Mouse (Mus musculus): ENCODE measurements around the gene Pknox2. TPM values are rescaled to one million over a fixed set of nuclear protein-coding genes. Genes with fewer than 3 reads are reported as not detected.

Pknox2 gene
- polyA plus RNA-seq, 1 experiment from 2014 or later = 13.2 TPM

- Histone ChIP-seq H3K4me2 (ENCODE audit: low read depth, low read length) (no peak overlapping the region), H3K9ac (replicated peaks; ENCODE audit: low read length) (no peak overlapping the region), H3K36me3 (replicated peaks; ENCODE audit: control insufficient read depth, insufficient read depth, low read depth, low read length) (no peaks in the 10 kb centered on the region), H3K9me3 (replicated peaks; ENCODE audit: control insufficient read depth, low read length) (no peaks in the 10 kb centered on the region), H3K4me3 (ENCODE audit: low read depth, low read length) (no peak overlapping the region), H3K27me3 (ENCODE audit: control insufficient read depth, insufficient read depth, low read length) (no peaks in the 10 kb centered on the region), H3K27ac (replicated peaks; ENCODE audit: low read depth, low read length) (no peak overlapping the region), H3K4me1 (ENCODE audit: control insufficient read depth, insufficient read depth, low read length) (no peaks in the 10 kb centered on the region)
- 80% methylated on average over 13 of the region's 13 CpGs for WGBS
- ATAC-seq (replicated peaks; ENCODE audit: insufficient number of reproducible peaks, low FRiP score, low TSS enrichment, low read depth) (no peak; the same call in 1 of the 2 replicates), DNase-seq (ENCODE audit: low spot score) (no peak)
These were observed 225.3 kb downstream of the Pknox2 start for GRCm38 (mm10) chr9:36921718-36922415.

- Histone ChIP-seq H3K9ac (replicated peaks; ENCODE audit: low read length) (no peak overlapping the region), H3K4me2 (ENCODE audit: low read depth, low read length) (no peak overlapping the region), H3K4me3 (ENCODE audit: low read depth, low read length) (no peak overlapping the region), H3K36me3 (replicated peaks; ENCODE audit: control insufficient read depth, insufficient read depth, low read depth, low read length) (no peaks in the 10 kb centered on the region), H3K27me3 (ENCODE audit: control insufficient read depth, insufficient read depth, low read length) (no peaks in the 10 kb centered on the region), H3K9me3 (replicated peaks; ENCODE audit: control insufficient read depth, low read length) (no peaks in the 10 kb centered on the region), H3K4me1 (ENCODE audit: control insufficient read depth, insufficient read depth, low read length) (no peaks in the 10 kb centered on the region), H3K27ac (replicated peaks; ENCODE audit: low read depth, low read length) (no peak overlapping the region)
- WGBS = 55% methylated on average over 4 of the region's 4 CpGs
- DNase-seq (ENCODE audit: low spot score) = peak; percentile 9
- ATAC-seq (replicated peaks; ENCODE audit: insufficient number of reproducible peaks, low FRiP score, low TSS enrichment, low read depth) = no peak
These were observed 227.7 kb downstream of the Pknox2 start for GRCm38 (mm10) chr9:36919472-36919871.

GRCm38 (mm10) chr9:36918582-36918981 lies 228.6 kb downstream of the Pknox2 start:
- no peaks in the 10 kb centered on the region for H3K4me1 ChIP-seq (ENCODE audit: control insufficient read depth, insufficient read depth, low read length)
- H3K4me3 ChIP-seq (ENCODE audit: low read depth, low read length) = no peak overlapping the region
- WGBS = 62% methylated on average over 3 of the region's 3 CpGs
- H3K9me3 ChIP-seq (replicated peaks; ENCODE audit: control insufficient read depth, low read length) = no peaks in the 10 kb centered on the region
- ATAC-seq (replicated peaks; ENCODE audit: insufficient number of reproducible peaks, low FRiP score, low TSS enrichment, low read depth) (no peak), DNase-seq (ENCODE audit: low spot score) (no peak)
- no peaks in the 10 kb centered on the region for H3K27me3 ChIP-seq (ENCODE audit: control insufficient read depth, insufficient read depth, low read length)
- no peak overlapping the region for H3K4me2 ChIP-seq (ENCODE audit: low read depth, low read length)
- no peak overlapping the region for H3K27ac ChIP-seq (replicated peaks; ENCODE audit: low read depth, low read length)
- H3K9ac ChIP-seq (replicated peaks; ENCODE audit: low read length) = no peak overlapping the region
- no peaks in the 10 kb centered on the region for H3K36me3 ChIP-seq (replicated peaks; ENCODE audit: control insufficient read depth, insufficient read depth, low read depth, low read length)

- Histone ChIP-seq H3K4me2 (ENCODE audit: low read depth, low read length) (no peak overlapping the region), H3K9ac (replicated peaks; ENCODE audit: low read length) (no peak overlapping the region), H3K4me3 (ENCODE audit: low read depth, low read length) (no peak overlapping the region), H3K9me3 (replicated peaks; ENCODE audit: control insufficient read depth, low read length) (no peaks in the 10 kb centered on the region), H3K27me3 (ENCODE audit: control insufficient read depth, insufficient read depth, low read length) (no peaks in the 10 kb centered on the region), H3K36me3 (replicated peaks; ENCODE audit: control insufficient read depth, insufficient read depth, low read depth, low read length) (no peaks in the 10 kb centered on the region), H3K4me1 (ENCODE audit: control insufficient read depth, insufficient read depth, low read length) (no peaks in the 10 kb centered on the region), H3K27ac (replicated peaks; ENCODE audit: low read depth, low read length) (0 out of 2 replicates have a peak overlapping the region, but pooled peaks have one; percentile 1)
- ATAC-seq (replicated peaks; ENCODE audit: insufficient number of reproducible peaks, low FRiP score, low TSS enrichment, low read depth) = peak; percentile 58; the same call in 1 of the 2 replicates
- 24% methylated on average over 5 of the region's 5 CpGs for WGBS
- DNase-seq (ENCODE audit: low spot score) = peak; percentile 67
These were observed 230.3 kb downstream of the Pknox2 start for GRCm38 (mm10) chr9:36916915-36917314.

- Histone ChIP-seq H3K27ac (replicated peaks; ENCODE audit: low read depth, low read length) (no peak overlapping the region), H3K4me3 (ENCODE audit: low read depth, low read length) (no peak overlapping the region)
These were observed 230.8 kb downstream of the Pknox2 start for GRCm38 (mm10) chr9:36916362-36916761.

GRCm38 (mm10) chr9:36905452-36905851 lies 241.8 kb downstream of the Pknox2 start:
- WGBS = 86% methylated on average over 4 of the region's 4 CpGs
- ATAC-seq (replicated peaks; ENCODE audit: insufficient number of reproducible peaks, low FRiP score, low TSS enrichment, low read depth) (no peak), DNase-seq (ENCODE audit: low spot score) (no peak)
- no peak overlapping the region for H3K4me3 ChIP-seq (ENCODE audit: low read depth, low read length)
- no peaks in the 10 kb centered on the region for H3K4me1 ChIP-seq (ENCODE audit: control insufficient read depth, insufficient read depth, low read length)
- no peaks in the 10 kb centered on the region for H3K27me3 ChIP-seq (ENCODE audit: control insufficient read depth, insufficient read depth, low read length)
- H3K4me2 ChIP-seq (ENCODE audit: low read depth, low read length) = no peak overlapping the region
- no peak overlapping the region for H3K9ac ChIP-seq (replicated peaks; ENCODE audit: low read length)
- H3K36me3 ChIP-seq (replicated peaks; ENCODE audit: control insufficient read depth, insufficient read depth, low read depth, low read length) = no peaks in the 10 kb centered on the region
- no peaks in the 10 kb centered on the region for H3K9me3 ChIP-seq (replicated peaks; ENCODE audit: control insufficient read depth, low read length)
- no peak overlapping the region for H3K27ac ChIP-seq (replicated peaks; ENCODE audit: low read depth, low read length)

More at GRCm38 (mm10) chr9:36916362-36916761, 230.8 kb downstream of the Pknox2 start:
- Histone ChIP-seq H3K4me2 (ENCODE audit: low read depth, low read length) (no peak overlapping the region), H3K9ac (replicated peaks; ENCODE audit: low read length) (no peak overlapping the region), H3K4me1 (ENCODE audit: control insufficient read depth, insufficient read depth, low read length) (no peaks in the 10 kb centered on the region), H3K36me3 (replicated peaks; ENCODE audit: control insufficient read depth, insufficient read depth, low read depth, low read length) (no peaks in the 10 kb centered on the region), H3K27me3 (ENCODE audit: control insufficient read depth, insufficient read depth, low read length) (no peaks in the 10 kb centered on the region), H3K9me3 (replicated peaks; ENCODE audit: control insufficient read depth, low read length) (no peaks in the 10 kb centered on the region)
- WGBS = 3% methylated on average over 6 of the region's 6 CpGs
- DNase-seq (ENCODE audit: low spot score) = peak; percentile 89
- no peak; the same call in 1 of the 2 replicates for ATAC-seq (replicated peaks; ENCODE audit: insufficient number of reproducible peaks, low FRiP score, low TSS enrichment, low read depth)

- no peak overlapping the region for H3K27ac ChIP-seq (replicated peaks; ENCODE audit: low read depth, low read length)
- WGBS = 91% methylated on average over 4 of the region's 4 CpGs
- no peaks in the 10 kb centered on the region for H3K27me3 ChIP-seq (ENCODE audit: control insufficient read depth, insufficient read depth, low read length)
- DNase-seq (ENCODE audit: low spot score) = no peak
- no peak overlapping the region for H3K9ac ChIP-seq (replicated peaks; ENCODE audit: low read length)
- H3K36me3 ChIP-seq (replicated peaks; ENCODE audit: control insufficient read depth, insufficient read depth, low read depth, low read length) = no peaks in the 10 kb centered on the region
- H3K4me3 ChIP-seq (ENCODE audit: low read depth, low read length) = no peak overlapping the region
- ATAC-seq (replicated peaks; ENCODE audit: insufficient number of reproducible peaks, low FRiP score, low TSS enrichment, low read depth) = no peak
- no peaks in the 10 kb centered on the region for H3K4me1 ChIP-seq (ENCODE audit: control insufficient read depth, insufficient read depth, low read length)
- H3K4me2 ChIP-seq (ENCODE audit: low read depth, low read length) = no peak overlapping the region
- H3K9me3 ChIP-seq (replicated peaks; ENCODE audit: control insufficient read depth, low read length) = no peaks in the 10 kb centered on the region
These were observed 246.7 kb downstream of the Pknox2 start for GRCm38 (mm10) chr9:36900464-36900863.

GRCm38 (mm10) chr9:36898560-36898959 lies 248.6 kb downstream of the Pknox2 start:
- Histone ChIP-seq H3K4me1 (ENCODE audit: control insufficient read depth, insufficient read depth, low read length) (no peaks in the 10 kb centered on the region), H3K4me3 (ENCODE audit: low read depth, low read length) (no peak overlapping the region), H3K9me3 (replicated peaks; ENCODE audit: control insufficient read depth, low read length) (no peaks in the 10 kb centered on the region), H3K27me3 (ENCODE audit: control insufficient read depth, insufficient read depth, low read length) (no peaks in the 10 kb centered on the region), H3K36me3 (replicated peaks; ENCODE audit: control insufficient read depth, insufficient read depth, low read depth, low read length) (no peaks in the 10 kb centered on the region), H3K9ac (replicated peaks; ENCODE audit: low read length) (no peak overlapping the region), H3K4me2 (ENCODE audit: low read depth, low read length) (no peak overlapping the region), H3K27ac (replicated peaks; ENCODE audit: low read depth, low read length) (no peak overlapping the region)
- WGBS = 94% methylated on average over 3 of the region's 3 CpGs
- DNase-seq (ENCODE audit: low spot score) (no peak), ATAC-seq (replicated peaks; ENCODE audit: insufficient number of reproducible peaks, low FRiP score, low TSS enrichment, low read depth) (no peak)
